Comparison of ENCODE assay signal across 28 mouse cellular contexts in genomic region chr10:12928193-12928592, GRCm38 (mm10). TPM values are rescaled to one million over a fixed set of nuclear protein-coding genes. Genes with fewer than 3 reads are reported as not detected.
A peak's percentile ranks its signal among the peaks of the same experiment; 100 is the strongest.
DNase-seq lines count a peak whose midpoint lies in the region; ATAC-seq and TF ChIP-seq lines count a peak whose summit lies in the region.
"Had no signal": no experiment of that assay in that cellular context is flagged by ENCODE, and none has a peak within 500 bp of the region (broad histone marks: within the 10 kb centered on the region; RNA-seq: fewer than 3 reads in every experiment).

No protein-coding gene starts in this region.

- DNase-seq in midbrain, embryonic 11.5 days (ENCODE audit: low spot score, missing footprints): peak; percentile 35
- no peak for DNase-seq in midbrain, postnatal 0 days (ENCODE audit: low spot score)
- DNase-seq in embryonic facial prominence, embryonic 10.5 days (ENCODE audit: low spot score): no peak
- DNase-seq: adrenal gland, adult 8-10 months; adrenal gland, postnatal 25 days; cerebellum, adult 11-12 months; cerebellum, adult 8-10 months; cerebellum, postnatal 10 days; cerebellum, postnatal 36 days; gastrocnemius, adult 2 months; gastrocnemius, postnatal 14 days; heart, adult 18-20 months; heart, postnatal 10 days; heart, postnatal 36 days had no signal

- TF ChIP-seq CTCF in midbrain, postnatal 0 days (IDR thresholded peaks at IDR 0.05): no peak

- no peak overlapping the region for H3K4me2 ChIP-seq in midbrain, embryonic 11.5 days
- H3K4me2 ChIP-seq in midbrain, postnatal 0 days (ENCODE audit: low read depth, low read length, poor library complexity, severe bottlenecking): no peak overlapping the region
- H3K4me2 ChIP-seq: embryonic facial prominence, embryonic 12.5 days; embryonic facial prominence, embryonic 15.5 days; forebrain, embryonic 13.5 days; heart, embryonic 12.5 days; heart, embryonic 15.5 days; hindbrain, embryonic 13.5 days; intestine, embryonic 15.5 days had no signal

- ATAC-seq in midbrain, embryonic 11.5 days (ENCODE audit: low FRiP score): no peak
- no peak for ATAC-seq in midbrain, postnatal 0 days (ENCODE audit: low FRiP score)
- ATAC-seq in granulocyte monocyte progenitor cell, adult 5-6 weeks (replicated peaks; ENCODE audit: poor library complexity, severe bottlenecking): peak; percentile 34; the same call in 1 of the 2 replicates
- peak; percentile 64 for ATAC-seq in neutrophil, adult 5-6 weeks (ENCODE audit: extremely low read depth, insufficient number of reproducible peaks, low FRiP score, poor library complexity, severe bottlenecking)
- no peak for ATAC-seq in cerebellum, adult (ENCODE audit: insufficient number of reproducible peaks, low FRiP score, low TSS enrichment)
- ATAC-seq: activated CD4-positive, CD25-positive, alpha-beta regulatory T cell, adult 4 months; forebrain, embryonic 13.5 days; forebrain, embryonic 16.5 days; hindbrain, embryonic 16.5 days; intestine, embryonic 15.5 days had no signal

- H3K4me3 ChIP-seq in midbrain, embryonic 11.5 days (ENCODE audit: low read depth, low read length): no peak overlapping the region
- no peak overlapping the region for H3K4me3 ChIP-seq in midbrain, postnatal 0 days (ENCODE audit: low read depth, low read length)
- H3K4me3 ChIP-seq in embryonic facial prominence, embryonic 10.5 days: no peak overlapping the region
- H3K4me3 ChIP-seq: embryonic facial prominence, embryonic 12.5 days; embryonic facial prominence, embryonic 15.5 days; forebrain, embryonic 13.5 days; gastrocnemius, adult 2 months; heart, embryonic 12.5 days; heart, embryonic 15.5 days; hindbrain, embryonic 10.5 days; hindbrain, embryonic 13.5 days; intestine, embryonic 15.5 days had no signal

- H3K27me3 ChIP-seq in midbrain, embryonic 11.5 days (ENCODE audit: control insufficient read depth, insufficient read depth, low read length): no peaks in the 10 kb centered on the region
- no peaks in the 10 kb centered on the region for H3K27me3 ChIP-seq in midbrain, postnatal 0 days (ENCODE audit: insufficient read depth, low read length)
- 0 out of 2 replicates have a peak, but pooled peaks cover 3% of the 10 kb centered on the region for H3K27me3 ChIP-seq in embryonic facial prominence, embryonic 10.5 days (replicated peaks; ENCODE audit: low read depth, poor library complexity, severe bottlenecking)
- H3K27me3 ChIP-seq: embryonic facial prominence, embryonic 12.5 days; embryonic facial prominence, embryonic 15.5 days; forebrain, embryonic 13.5 days; heart, embryonic 12.5 days; heart, embryonic 15.5 days; hindbrain, embryonic 13.5 days; intestine, embryonic 15.5 days had no signal

- H3K4me1 ChIP-seq in midbrain, embryonic 11.5 days (ENCODE audit: control insufficient read depth, insufficient read depth, low read length): peaks cover 5% of the 10 kb centered on the region
- H3K4me1 ChIP-seq in midbrain, postnatal 0 days (ENCODE audit: insufficient read depth, low read length): no peaks in the 10 kb centered on the region
- peaks cover 21% of the 10 kb centered on the region for H3K4me1 ChIP-seq in embryonic facial prominence, embryonic 10.5 days

- no peaks in the 10 kb centered on the region for H3K9me3 ChIP-seq in midbrain, embryonic 11.5 days (ENCODE audit: control insufficient read depth, low read length)
- H3K9me3 ChIP-seq in midbrain, postnatal 0 days (ENCODE audit: low read length): no peaks in the 10 kb centered on the region
- no peaks in the 10 kb centered on the region for H3K9me3 ChIP-seq in embryonic facial prominence, embryonic 10.5 days
- H3K9me3 ChIP-seq: embryonic facial prominence, embryonic 12.5 days; embryonic facial prominence, embryonic 15.5 days; forebrain, embryonic 13.5 days; heart, embryonic 12.5 days; heart, embryonic 15.5 days; hindbrain, embryonic 13.5 days; intestine, embryonic 15.5 days had no signal

- 90% methylated on average over 6 of the region's 6 CpGs for WGBS in midbrain, embryonic 11.5 days
- WGBS in midbrain, postnatal 0 days: 90% methylated on average over 6 of the region's 6 CpGs
- 86% methylated on average over 6 of the region's 6 CpGs for WGBS in embryonic facial prominence, embryonic 10.5 days

- H3K36me3 ChIP-seq in midbrain, embryonic 11.5 days (ENCODE audit: control insufficient read depth, insufficient read depth, low read length): no peaks in the 10 kb centered on the region
- H3K36me3 ChIP-seq in midbrain, postnatal 0 days (ENCODE audit: insufficient read depth, low read length): no peaks in the 10 kb centered on the region
- no peaks in the 10 kb centered on the region for H3K36me3 ChIP-seq in embryonic facial prominence, embryonic 10.5 days (replicated peaks)
- H3K36me3 ChIP-seq: embryonic facial prominence, embryonic 12.5 days; embryonic facial prominence, embryonic 15.5 days; heart, embryonic 12.5 days; heart, embryonic 15.5 days; hindbrain, embryonic 10.5 days; hindbrain, embryonic 13.5 days; intestine, embryonic 15.5 days had no signal

- H3K27ac ChIP-seq in midbrain, embryonic 11.5 days (ENCODE audit: low read depth, low read length): no peak overlapping the region
- H3K27ac ChIP-seq in midbrain, postnatal 0 days (ENCODE audit: low read depth, low read length): no peak overlapping the region
- H3K27ac ChIP-seq in embryonic facial prominence, embryonic 10.5 days (replicated peaks): no peak overlapping the region
- H3K27ac ChIP-seq: embryonic facial prominence, embryonic 12.5 days; embryonic facial prominence, embryonic 15.5 days; forebrain, embryonic 13.5 days; gastrocnemius, adult 2 months; heart, embryonic 15.5 days; hindbrain, embryonic 10.5 days; hindbrain, embryonic 13.5 days; intestine, embryonic 15.5 days had no signal

- no peak overlapping the region for H3K9ac ChIP-seq in midbrain, embryonic 11.5 days (ENCODE audit: low read length)
- no peak overlapping the region for H3K9ac ChIP-seq in midbrain, postnatal 0 days (replicated peaks; ENCODE audit: low read length, poor library complexity, severe bottlenecking)
- H3K9ac ChIP-seq: embryonic facial prominence, embryonic 12.5 days; embryonic facial prominence, embryonic 15.5 days; forebrain, embryonic 13.5 days; heart, embryonic 12.5 days; heart, embryonic 15.5 days; hindbrain, embryonic 13.5 days; intestine, embryonic 15.5 days had no signal

RNA-seq across cellular contexts. Expression of gene Stx11, which starts 35.9 kb away (rescaled TPM):
- polyA plus RNA-seq in midbrain, embryonic 11.5 days (2014; fragmentation: Nextera tagmentation; extraction: Ambion mirVana): 2.0 and 2.2 TPM in 2 replicates
- 1.8 and 7.8 TPM in 2 replicates for total RNA-seq in midbrain, postnatal 0 days (2014; rRNA removed)
- polyA plus RNA-seq in midbrain, postnatal 0 days (2015; fragmentation: Nextera tagmentation; extraction: Ambion mirVana): 0.92 and 1.1 TPM in 2 replicates
- 7.4 and 9.1 TPM in 2 replicates for total RNA-seq in granulocyte monocyte progenitor cell, adult 5-6 weeks (2014; fragmentation: Nextera tagmentation)
- total RNA-seq in granulocyte monocyte progenitor cell, adult 5-6 weeks (2017): 5.9 and 8.7 TPM in 2 replicates
- 67.7 and 67.8 TPM in 2 replicates for total RNA-seq in neutrophil, adult 5-6 weeks (2017)
- 1.0 and 1.4 TPM in 2 replicates for polyA plus RNA-seq in embryonic facial prominence, embryonic 10.5 days (2016; fragmentation: Nextera tagmentation; extraction: Ambion mirVana)

RNA-seq across cellular contexts. Expression of gene Utrn, which starts 59.0 kb away (rescaled TPM):
- polyA plus RNA-seq in midbrain, embryonic 11.5 days (2014; fragmentation: Nextera tagmentation; extraction: Ambion mirVana): 29.1 and 31.4 TPM in 2 replicates
- total RNA-seq in midbrain, postnatal 0 days (2014; rRNA removed): 20.6 and 29.2 TPM in 2 replicates
- 13.9 and 15.4 TPM in 2 replicates for polyA plus RNA-seq in midbrain, postnatal 0 days (2015; fragmentation: Nextera tagmentation; extraction: Ambion mirVana)
- 23.3 and 28.4 TPM in 2 replicates for total RNA-seq in granulocyte monocyte progenitor cell, adult 5-6 weeks (2014; fragmentation: Nextera tagmentation)
- total RNA-seq in granulocyte monocyte progenitor cell, adult 5-6 weeks (2017): 26.6 TPM in 2 replicates
- total RNA-seq in neutrophil, adult 5-6 weeks (2017): 84.1 TPM in 2 replicates
- 58.8 and 63.8 TPM in 2 replicates for polyA plus RNA-seq in embryonic facial prominence, embryonic 10.5 days (2016; fragmentation: Nextera tagmentation; extraction: Ambion mirVana)

Comparison
In these comparisons a context has a peak if more than half of its experiments do, and no peak if none do; other contexts are left out.
1. ATAC-seq: peak in granulocyte monocyte progenitor cell, adult 5-6 weeks (single experiment) and neutrophil, adult 5-6 weeks (single experiment); none in midbrain, embryonic 11.5 days (single experiment), midbrain, postnatal 0 days (single experiment) and cerebellum, adult (single experiment).